Mouse (Mus musculus) lung, postnatal 10 days (tissue): ENCODE results near the gene Dmkn.

Source experiments
- DNase-seq: peaks from one replicate; pipeline ENCODE4 v3.0.0; 2021

The Dmkn gene

DNA sequence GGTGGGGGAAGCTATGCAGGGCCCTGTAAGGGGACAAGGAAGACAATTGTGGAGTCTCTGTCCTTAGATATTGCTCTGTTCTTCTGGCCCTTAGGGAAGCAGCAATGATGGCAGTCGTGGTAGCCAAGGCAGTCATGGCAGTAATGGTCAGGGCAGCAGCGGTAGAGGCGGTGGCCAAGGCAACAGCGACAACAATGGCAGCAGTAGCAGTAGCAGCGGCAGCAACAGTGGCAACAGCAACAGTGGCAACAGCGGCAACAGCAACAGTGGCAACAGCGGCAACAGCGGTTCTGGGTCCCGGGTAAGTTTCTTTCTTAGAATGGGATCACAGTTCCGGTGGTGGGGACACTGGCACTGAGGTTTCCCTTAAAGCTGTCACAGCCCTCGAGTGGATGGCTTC is 1.6 kb downstream of the Dmkn start:
- DNase-seq = no peak

- DNase-seq = no peak
Observed at GRCm38 (mm10) chr7:30766408-30766807, 2.9 kb downstream of the Dmkn start.

GRCm38 (mm10) chr7:30769236-30769635 is 5.7 kb downstream of the Dmkn start:
- DNase-seq = no peak

DNA sequence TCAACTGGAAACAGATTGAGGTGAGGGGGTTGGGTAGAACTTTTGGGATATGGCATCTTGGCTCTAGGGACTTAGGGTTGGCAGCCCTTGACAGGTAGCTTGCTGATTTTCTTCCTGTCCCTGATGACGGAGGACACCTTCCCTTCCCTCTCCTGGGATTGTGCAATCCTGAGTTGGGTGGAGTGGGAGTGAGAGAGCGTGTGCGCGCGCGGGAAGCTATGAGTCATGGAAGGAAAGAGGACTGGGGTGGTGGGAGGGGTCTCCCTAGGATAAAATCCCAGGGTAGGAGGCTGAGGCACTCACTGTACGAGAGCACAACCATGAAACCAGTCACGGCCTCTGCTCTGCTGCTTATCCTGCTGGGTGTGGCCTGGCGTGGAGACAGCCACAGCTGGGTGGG is 12.5 kb downstream of the Dmkn start:
- no peak for DNase-seq

DNA sequence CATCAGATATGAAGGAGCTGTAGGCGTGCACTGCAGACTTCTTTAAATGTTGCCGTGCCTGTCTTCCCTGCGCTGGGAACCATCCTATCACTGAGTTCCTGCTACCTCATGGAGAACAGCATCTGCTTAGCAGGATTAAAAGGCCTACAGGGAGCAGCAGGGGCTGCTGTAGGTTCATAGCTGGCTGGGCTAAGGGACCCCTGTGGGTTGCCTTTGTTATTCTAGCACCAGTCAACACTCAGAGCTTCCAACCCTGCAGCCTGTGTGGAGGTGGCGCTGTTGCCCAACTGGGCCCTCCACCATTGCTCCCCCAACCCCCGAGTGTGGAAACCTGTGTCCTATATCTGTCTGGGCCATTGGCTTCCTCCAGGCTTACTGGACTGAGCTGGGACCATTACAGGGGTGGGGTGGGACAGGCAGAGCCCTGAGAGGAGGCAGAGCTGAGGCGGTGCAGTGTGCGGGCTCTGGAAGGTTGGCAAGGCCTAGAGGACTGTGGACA is 13.6 kb downstream of the Dmkn start:
- no peak for DNase-seq

DNA sequence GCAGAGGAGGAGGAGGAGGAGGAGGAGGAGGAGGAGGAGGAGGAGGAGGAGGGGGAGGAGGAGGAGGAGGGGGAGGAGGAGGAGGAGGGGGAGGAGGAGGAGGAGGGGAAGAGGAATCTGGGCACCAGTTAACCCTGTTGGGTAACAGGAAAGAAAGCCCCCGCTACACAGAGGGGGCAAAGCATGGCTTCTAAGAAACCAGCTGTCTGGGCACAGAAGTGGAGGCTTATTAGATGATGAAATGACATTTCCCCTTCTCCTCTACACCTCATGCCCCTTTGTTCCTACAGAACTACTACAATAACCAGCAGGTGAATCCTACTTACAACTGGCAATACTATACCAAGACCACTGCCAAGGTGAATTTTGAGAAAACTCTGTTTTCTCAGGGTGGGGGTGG is 14.4 kb downstream of the Dmkn start:
- DNase-seq = no peak

GRCm38 (mm10) chr7:30781792-30782191 is 18.2 kb downstream of the Dmkn start:
- DNase-seq = no peak

- no peak for DNase-seq
Observed at GRCm38 (mm10) chr7:30782658-30783057, 19.1 kb downstream of the Dmkn start.

- DNase-seq = no peak
Observed at GRCm38 (mm10) chr7:30785154-30785553, 21.6 kb downstream of the Dmkn start.

DNA sequence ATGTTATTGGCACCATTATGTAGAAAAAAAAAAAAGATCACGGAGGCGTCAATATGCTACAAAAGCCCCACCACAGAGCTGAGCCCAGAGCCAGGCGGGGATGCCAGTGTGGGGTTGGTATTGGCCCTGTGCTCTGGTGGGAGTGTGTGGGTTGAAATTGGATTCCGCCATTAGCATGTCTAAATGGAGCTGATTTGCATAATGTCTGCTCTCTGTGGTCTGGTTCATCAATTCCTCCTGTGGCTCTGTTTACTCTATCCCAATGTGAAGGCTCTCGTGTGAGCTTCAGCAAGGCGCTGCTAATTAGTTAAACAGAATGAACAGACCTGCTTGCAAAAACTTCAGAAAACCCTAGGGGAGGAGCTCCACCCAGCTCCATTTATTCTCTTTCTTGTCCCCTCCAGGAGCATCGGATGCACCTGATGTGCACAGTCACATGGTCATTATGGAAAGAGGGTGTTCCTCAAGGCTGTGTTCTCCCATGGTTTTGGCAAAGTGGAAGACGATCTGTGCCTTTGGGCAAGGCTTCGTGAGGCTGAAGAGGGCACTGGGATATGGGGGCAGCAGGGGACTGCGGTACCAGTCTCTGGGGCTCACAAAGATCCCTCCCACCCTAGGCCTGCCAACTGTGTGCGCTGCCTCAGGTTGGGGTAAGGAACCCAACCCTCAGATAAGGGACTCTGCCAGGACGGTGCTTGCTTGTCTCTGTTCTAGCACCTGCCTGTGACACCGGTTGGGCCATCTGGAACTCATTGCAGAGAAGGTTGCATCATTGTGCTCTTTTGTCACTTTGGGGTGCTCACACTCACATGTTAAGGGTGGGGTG is 22.4 kb downstream of the Dmkn start:
- DNase-seq = no peak

DNA sequence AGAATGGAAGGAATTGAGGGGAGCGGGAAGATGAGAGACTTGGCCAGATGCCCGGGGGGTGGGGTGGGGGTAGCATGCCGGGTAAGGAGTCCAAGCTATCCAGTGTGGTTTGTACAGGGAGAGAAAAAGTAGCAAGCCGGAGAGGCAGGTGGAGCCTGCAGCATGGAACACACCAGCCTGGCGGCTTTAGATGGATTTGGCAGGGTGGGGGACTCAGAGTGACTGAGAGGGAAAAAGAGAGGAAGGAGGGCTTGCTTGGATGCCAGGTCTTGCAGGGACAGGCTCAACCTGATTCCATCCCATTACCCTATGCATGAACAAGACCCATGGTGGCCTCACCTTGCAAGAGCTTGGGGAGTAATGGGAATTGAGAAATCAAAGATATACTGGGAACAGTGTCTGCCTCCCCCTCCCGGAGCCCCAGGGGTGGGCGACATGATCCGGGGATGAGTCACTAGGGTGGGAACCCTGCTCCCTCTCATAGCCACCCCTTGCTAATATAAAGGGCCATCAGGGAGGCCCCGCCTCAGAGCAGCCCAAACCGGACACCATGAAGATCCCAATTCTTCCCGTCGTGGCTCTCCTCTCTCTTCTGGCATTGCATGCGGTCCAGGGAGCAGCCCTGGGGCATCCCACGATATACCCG is 23.9 kb downstream of the Dmkn start, which contains the start of gene Krtdap:
Gene Krtdap (plus strand): TSS at position 520 of the 646 bp plus-strand sequence.
- DNase-seq = no peak

DNA sequence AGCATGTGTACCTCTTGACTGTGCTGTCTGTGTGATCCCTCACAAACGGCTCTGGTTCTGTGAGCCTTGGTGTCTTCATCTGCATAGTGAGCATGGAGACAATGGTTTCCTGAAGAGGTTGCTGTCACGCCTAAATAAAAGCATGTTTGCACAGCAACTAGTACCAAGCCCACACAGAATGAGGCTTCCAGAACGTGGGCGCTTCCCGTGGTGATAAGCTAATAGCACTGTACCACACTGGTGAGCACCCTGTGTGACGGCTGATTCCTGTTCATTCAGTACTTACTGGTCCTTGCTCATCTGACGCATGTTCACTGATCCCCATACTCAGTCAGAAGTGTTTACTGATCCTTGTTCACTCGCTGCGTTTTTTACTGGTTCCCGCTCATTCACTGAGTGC is 26.6 kb downstream of the Dmkn start:
- DNase-seq = no peak

DNA sequence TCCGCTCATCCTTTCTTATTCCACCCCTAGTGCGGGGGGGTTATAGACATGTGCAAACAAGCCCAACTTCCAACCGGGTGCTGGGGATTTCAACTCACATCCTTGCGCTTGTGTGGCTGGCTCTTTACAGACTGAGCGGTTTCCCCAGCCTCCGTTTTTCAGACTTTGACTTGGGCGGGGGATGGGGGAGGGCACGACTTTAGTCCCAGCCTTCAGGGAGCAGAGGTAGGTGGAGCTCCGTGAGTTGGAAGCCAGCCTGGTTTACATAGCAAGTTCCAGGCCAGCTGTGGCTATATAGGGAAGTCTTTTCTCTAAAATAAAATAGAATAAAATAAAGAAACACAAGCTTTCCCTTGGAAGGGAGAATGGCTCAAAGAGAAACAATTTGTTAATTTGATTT is 28.4 kb downstream of the Dmkn start:
- DNase-seq = no peak

DNA sequence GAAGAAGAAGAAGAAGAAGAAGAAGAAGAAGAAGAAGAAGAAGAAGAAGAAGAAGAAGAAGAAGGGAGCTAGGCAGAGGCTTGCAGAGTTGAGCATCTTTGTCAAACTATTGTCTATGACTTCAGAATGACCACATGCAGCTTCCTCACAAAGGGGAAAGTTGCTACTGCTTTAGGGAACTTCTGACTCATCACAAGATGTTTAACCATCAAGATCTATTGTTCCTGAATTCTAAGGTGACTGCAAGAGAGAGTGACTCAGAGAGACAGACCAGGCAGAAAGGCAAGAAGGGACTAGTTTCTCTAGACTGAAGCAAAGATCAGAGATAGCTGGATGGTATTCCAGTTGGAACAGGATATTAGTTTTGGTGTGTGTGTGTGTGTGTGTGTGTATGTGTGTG is 31.4 kb downstream of the Dmkn start:
- no peak for DNase-seq

GRCm38 (mm10) chr7:30796790-30797189 is 33.2 kb downstream of the Dmkn start:
- no peak for DNase-seq

- DNase-seq = no peak
Observed at GRCm38 (mm10) chr7:30800653-30801052, 37.1 kb downstream of the Dmkn start.

GRCm38 (mm10) chr7:30803256-30803655 is 39.7 kb downstream of the Dmkn start:
- no peak for DNase-seq

GRCm38 (mm10) chr7:30804026-30804715 is 40.6 kb downstream of the Dmkn start:
- peak; percentile 29 for DNase-seq

- DNase-seq = peak; percentile 47
Observed at GRCm38 (mm10) chr7:30805924-30806323, 42.4 kb downstream of the Dmkn start.

DNA sequence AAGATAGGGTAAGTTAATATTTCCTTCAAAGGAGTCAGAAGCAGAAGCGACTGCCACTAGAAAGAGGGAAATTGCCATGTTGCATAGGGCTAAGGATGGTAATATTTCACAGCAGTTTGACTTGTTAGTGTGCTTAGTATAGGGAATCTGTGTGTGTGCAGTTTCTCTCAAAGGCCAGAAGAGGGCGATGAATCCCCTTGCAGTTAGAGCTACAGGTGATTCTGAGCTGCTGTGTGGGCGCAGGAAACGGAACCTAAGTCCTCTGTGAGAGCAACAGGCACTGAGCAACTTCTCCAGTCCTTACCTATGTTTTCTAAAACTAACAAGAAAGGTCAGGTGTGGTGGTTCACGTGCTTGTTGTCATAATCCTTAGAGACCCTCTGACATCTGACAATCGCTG is 46.8 kb downstream of the Dmkn start:
- no peak for DNase-seq

DNA sequence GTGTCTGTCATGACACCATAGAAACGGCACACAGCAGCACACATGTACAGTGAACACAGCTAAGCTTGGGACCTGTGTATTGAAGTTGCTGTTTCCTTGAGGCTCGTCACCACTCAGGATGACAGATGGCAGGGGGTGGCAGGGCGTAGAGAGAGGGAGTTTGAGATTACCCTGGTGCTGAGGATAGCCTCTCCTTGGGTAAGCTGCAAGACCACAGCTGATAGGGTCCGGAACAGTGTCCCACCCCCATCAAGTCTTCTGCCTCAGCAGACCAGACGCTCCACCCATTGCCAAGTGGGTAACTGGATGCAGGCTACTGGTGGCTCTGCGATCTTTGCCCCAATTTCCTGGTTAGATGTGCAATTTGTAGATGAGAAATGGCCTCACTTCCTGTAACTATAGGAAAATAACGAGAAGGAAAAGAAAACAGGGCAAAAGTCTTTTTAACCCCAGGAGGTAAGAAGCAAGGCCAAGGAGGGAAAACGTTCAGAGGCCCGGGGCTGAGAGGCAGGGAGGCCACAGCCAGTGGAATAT is 48.3 kb downstream of the Dmkn start:
- no peak for DNase-seq

GRCm38 (mm10) chr7:30812291-30812807 is 48.8 kb downstream of the Dmkn start:
- no peak for DNase-seq

- no peak for DNase-seq
Observed at GRCm38 (mm10) chr7:30820131-30820530, 56.6 kb downstream of the Dmkn start.
